Mouse (Mus musculus) heart, embryonic 13.5 days (tissue): ENCODE measurements at regions not wholly inside any gene's neighbourhood (a gene's known extent, or its start where the extent isn't known, plus 50 kb on each side); places are given as distances from the start of the nearest gene placed in this dataset.

Source experiments
- ATAC-seq: fragments of 200-750 bp; cut with Nextera tagmentation; 2 replicates; pipeline ENCODE4 v1.8.0; 2017; ENCODE audit warnings: moderate TSS enrichment; ENCODE audit not compliant: insufficient number of reproducible peaks, low FRiP score, low TSS enrichment; ENCODE audit errors: extremely low read depth
- H3K27ac ChIP-seq: fragments of 300-500 bp; sonication (generic); replicated peaks from 2 replicates; pipeline ENCODE4 v1.5.1; 2015; ENCODE audit warnings: moderate library complexity, mild to moderate bottlenecking, inconsistent platforms
- H3K27me3 ChIP-seq: fragments of 300-500 bp; sonication (generic); replicated peaks from 2 replicates; pipeline ENCODE4 v1.6.1; 2015; ENCODE audit warnings: mild to moderate bottlenecking, inconsistent platforms
- H3K36me3 ChIP-seq: fragments of 300-500 bp; sonication (generic); 2 replicates; pipeline ENCODE4 v1.6.1; 2015; ENCODE audit warnings: mild to moderate bottlenecking, inconsistent platforms
- H3K4me1 ChIP-seq: fragments of 300-500 bp; sonication (generic); 2 replicates; pipeline ENCODE4 v1.6.1; 2015; ENCODE audit warnings: inconsistent platforms
- H3K4me2 ChIP-seq: fragments of 300-500 bp; sonication (generic); 2 replicates; pipeline ENCODE4 v1.6.1; 2015; ENCODE audit warnings: inconsistent platforms, mild to moderate bottlenecking, moderate library complexity
- H3K4me3 ChIP-seq: fragments of 300-500 bp; sonication (generic); 2 replicates; pipeline ENCODE4 v1.5.1; 2015; ENCODE audit warnings: moderate library complexity, mild to moderate bottlenecking, inconsistent platforms
- H3K9ac ChIP-seq: fragments of 300-500 bp; sonication (generic); 2 replicates; pipeline ENCODE4 v1.6.1; 2015; ENCODE audit warnings: inconsistent platforms, mild to moderate bottlenecking, moderate library complexity
- H3K9me3 ChIP-seq: fragments of 300-500 bp; sonication (generic); 2 replicates; pipeline ENCODE4 v1.6.1; 2016; ENCODE audit warnings: inconsistent platforms
- WGBS: fragments of 180-500 bp; shearing (Covaris S2); methylation state at CpG from one replicate; pipeline ENCODE4 v1.1.7; 2015; ENCODE audit warnings: mixed read lengths; 5-methylcytosine and 5-hydroxymethylcytosine counted together

GRCm38 (mm10) chr2:169233151-169234123 is 278.1 kb upstream of the Zfp64 start:
- no peak for ATAC-seq

DNA sequence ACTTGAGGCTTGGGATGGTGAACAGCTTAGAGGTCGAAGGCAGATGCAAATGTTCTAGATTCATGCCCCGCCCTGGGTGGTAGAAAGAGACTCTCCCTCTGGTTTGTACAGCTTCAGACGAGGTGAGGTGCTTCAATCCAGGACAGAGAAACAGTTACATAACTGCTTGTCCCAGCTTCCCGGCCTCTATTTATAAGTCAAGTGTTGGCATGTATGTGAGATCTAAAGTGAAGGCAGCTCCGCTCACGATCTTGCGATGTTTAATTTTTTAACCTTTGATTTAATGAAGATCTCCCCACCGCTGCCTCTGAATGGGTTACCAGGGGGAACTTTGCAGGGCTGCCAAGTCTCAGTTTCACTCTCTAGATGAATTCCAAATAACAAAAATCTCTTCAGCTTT is 266.9 kb upstream of the Zfp64 start:
- Histone ChIP-seq H3K9ac (no peak overlapping the region), H3K4me1 (no peaks in the 10 kb centered on the region), H3K4me3 (no peak overlapping the region), H3K36me3 (no peaks in the 10 kb centered on the region), H3K27me3 (no peaks in the 10 kb centered on the region), H3K4me2 (no peak overlapping the region), H3K9me3 (no peaks in the 10 kb centered on the region), H3K27ac (no peak overlapping the region)
- no peak for ATAC-seq
- WGBS = 74% methylated on average over 8 of the region's 8 CpGs

More at GRCm38 (mm10) chr2:169233151-169234123, 278.1 kb upstream of the Zfp64 start:
- H3K9me3 ChIP-seq = peaks cover 3% of the 10 kb centered on the region; the same call in 1 of the 2 replicates
- WGBS = 75% methylated on average over 14 of the region's 14 CpGs
- no peak overlapping the region for H3K27ac ChIP-seq
- no peak overlapping the region for H3K9ac ChIP-seq
- no peaks in the 10 kb centered on the region for H3K4me1 ChIP-seq
- H3K4me3 ChIP-seq = no peak overlapping the region
- no peaks in the 10 kb centered on the region for H3K36me3 ChIP-seq
- H3K27me3 ChIP-seq = no peaks in the 10 kb centered on the region
- H3K4me2 ChIP-seq = no peak overlapping the region

DNA sequence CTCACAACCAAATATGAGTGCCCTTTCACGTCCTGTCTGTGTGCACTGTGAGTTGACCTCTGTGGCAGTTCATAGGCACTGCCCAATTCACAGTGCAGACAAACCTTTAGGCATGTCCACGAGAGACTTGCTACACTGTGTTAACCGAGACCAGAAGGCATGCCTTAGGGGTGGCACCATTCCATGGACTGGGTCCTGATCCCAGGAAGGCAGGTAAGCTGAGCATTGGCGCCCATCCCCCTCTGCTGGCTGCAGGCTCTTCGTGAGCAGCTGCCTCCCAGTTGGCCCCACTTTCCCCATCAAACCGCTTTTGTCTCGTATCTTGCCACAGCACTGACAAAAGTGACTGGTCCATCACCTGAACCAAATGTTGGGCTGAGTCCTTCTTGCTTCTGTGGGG is 265.8 kb upstream of the Zfp64 start:
- peaks cover 5% of the 10 kb centered on the region for H3K9me3 ChIP-seq
- H3K9ac ChIP-seq = no peak overlapping the region
- no peak for ATAC-seq
- no peak overlapping the region for H3K27ac ChIP-seq
- H3K36me3 ChIP-seq = no peaks in the 10 kb centered on the region
- WGBS = 62% methylated on average over 7 of the region's 7 CpGs
- H3K4me3 ChIP-seq = no peak overlapping the region
- no peak overlapping the region for H3K4me2 ChIP-seq
- no peaks in the 10 kb centered on the region for H3K27me3 ChIP-seq
- H3K4me1 ChIP-seq = no peaks in the 10 kb centered on the region

GRCm38 (mm10) chr2:169215546-169216043 is 260.2 kb upstream of the Zfp64 start:
- H3K36me3 ChIP-seq = no peaks in the 10 kb centered on the region
- no peak overlapping the region for H3K9ac ChIP-seq
- H3K4me3 ChIP-seq = no peak overlapping the region
- peaks cover 20% of the 10 kb centered on the region for H3K4me1 ChIP-seq
- 81% methylated on average over 18 of the region's 18 CpGs for WGBS
- no peak overlapping the region for H3K27ac ChIP-seq
- H3K27me3 ChIP-seq = no peaks in the 10 kb centered on the region
- no peak overlapping the region for H3K4me2 ChIP-seq
- ATAC-seq = no peak
- peaks cover 5% of the 10 kb centered on the region for H3K9me3 ChIP-seq

GRCm38 (mm10) chr2:169214396-169214795 is 259.0 kb upstream of the Zfp64 start:
- 67% methylated on average over 1 of the region's 1 CpGs for WGBS
- Histone ChIP-seq H3K9ac (no peak overlapping the region), H3K4me2 (no peak overlapping the region), H3K9me3 (peaks cover 10% of the 10 kb centered on the region), H3K4me3 (no peak overlapping the region), H3K4me1 (peaks cover 20% of the 10 kb centered on the region), H3K27me3 (no peaks in the 10 kb centered on the region), H3K27ac (no peak overlapping the region), H3K36me3 (no peaks in the 10 kb centered on the region)
- ATAC-seq = no peak

- peak overlapping the region; percentile 37; the same call in 1 of the 2 replicates for H3K27ac ChIP-seq
- no peak overlapping the region for H3K4me3 ChIP-seq
- 21% methylated on average over 10 of the region's 10 CpGs for WGBS
- peaks cover 20% of the 10 kb centered on the region for H3K4me1 ChIP-seq
- H3K4me2 ChIP-seq = peak overlapping the region; percentile 39
- ATAC-seq = no peak
- H3K9ac ChIP-seq = no peak overlapping the region
- peaks cover 14% of the 10 kb centered on the region for H3K9me3 ChIP-seq
- no peaks in the 10 kb centered on the region for H3K27me3 ChIP-seq
- no peaks in the 10 kb centered on the region for H3K36me3 ChIP-seq
Measured at GRCm38 (mm10) chr2:169213314-169213713, 257.9 kb upstream of the Zfp64 start.

- peak overlapping the region; percentile 37 for H3K27ac ChIP-seq
- H3K4me2 ChIP-seq = no peak overlapping the region; the same call in 1 of the 2 replicates
- H3K36me3 ChIP-seq = no peaks in the 10 kb centered on the region
- H3K27me3 ChIP-seq = no peaks in the 10 kb centered on the region
- peaks cover 20% of the 10 kb centered on the region for H3K4me1 ChIP-seq
- no peak overlapping the region for H3K9ac ChIP-seq
- ATAC-seq = no peak
- 42% methylated on average over 3 of the region's 3 CpGs for WGBS
- peaks cover 16% of the 10 kb centered on the region for H3K9me3 ChIP-seq
- no peak overlapping the region for H3K4me3 ChIP-seq
Measured at GRCm38 (mm10) chr2:169212676-169213257, 257.4 kb upstream of the Zfp64 start.

GRCm38 (mm10) chr2:169204254-169204752 is 248.9 kb upstream of the Zfp64 start:
- peak; percentile 63; the same call in 1 of the 2 replicates for ATAC-seq

DNA sequence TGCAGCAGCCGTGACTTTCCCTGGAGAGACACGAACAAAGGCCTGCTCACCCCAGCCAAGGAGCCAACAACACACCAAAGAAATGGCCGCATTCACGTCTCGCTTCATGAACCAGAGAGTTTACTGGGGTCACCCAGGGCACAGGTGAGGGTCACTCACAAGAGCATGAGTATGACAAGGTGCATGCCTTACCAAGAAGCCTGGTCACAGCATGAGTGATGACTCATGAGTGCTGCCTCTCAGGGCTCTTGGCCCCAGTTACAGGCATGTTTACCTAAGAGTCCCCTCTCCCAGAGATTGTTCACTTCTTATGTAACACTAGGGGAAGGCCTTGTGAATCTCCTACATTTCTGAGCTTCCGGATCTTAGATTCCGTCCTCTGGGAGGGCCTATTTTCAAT is 236.6 kb upstream of the Zfp64 start:
- no peak overlapping the region for H3K27ac ChIP-seq
- no peaks in the 10 kb centered on the region for H3K27me3 ChIP-seq
- H3K4me2 ChIP-seq = no peak overlapping the region
- WGBS = 82% methylated on average over 7 of the region's 7 CpGs
- H3K9me3 ChIP-seq = no peaks in the 10 kb centered on the region
- no peak overlapping the region for H3K4me3 ChIP-seq
- ATAC-seq = no peak
- H3K36me3 ChIP-seq = no peaks in the 10 kb centered on the region
- no peak overlapping the region for H3K9ac ChIP-seq
- H3K4me1 ChIP-seq = no peaks in the 10 kb centered on the region

More at GRCm38 (mm10) chr2:169204254-169204752, 248.9 kb upstream of the Zfp64 start:
- Histone ChIP-seq H3K4me2 (peak overlapping the region; percentile 64), H3K9me3 (0 out of 2 replicates have a peak, but pooled peaks cover 6% of the 10 kb centered on the region), H3K4me3 (peak overlapping the region; percentile 30; the same call in 1 of the 2 replicates), H3K27me3 (no peaks in the 10 kb centered on the region), H3K9ac (peak overlapping the region; percentile 33; the same call in 1 of the 2 replicates), H3K27ac (peak overlapping the region; percentile 28; the same call in 1 of the 2 replicates), H3K36me3 (no peaks in the 10 kb centered on the region), H3K4me1 (peaks cover 23% of the 10 kb centered on the region)
- WGBS = 15% methylated on average over 19 of the region's 19 CpGs

GRCm38 (mm10) chr2:169191465-169191864 is 236.1 kb upstream of the Zfp64 start:
- no peaks in the 10 kb centered on the region for H3K36me3 ChIP-seq
- no peak overlapping the region for H3K27ac ChIP-seq
- no peak for ATAC-seq
- H3K4me3 ChIP-seq = no peak overlapping the region
- no peak overlapping the region for H3K4me2 ChIP-seq
- no peaks in the 10 kb centered on the region for H3K27me3 ChIP-seq
- no peaks in the 10 kb centered on the region for H3K4me1 ChIP-seq
- H3K9ac ChIP-seq = no peak overlapping the region
- 63% methylated on average over 10 of the region's 10 CpGs for WGBS
- H3K9me3 ChIP-seq = no peaks in the 10 kb centered on the region

GRCm38 (mm10) chr2:169177565-169177964 is 222.2 kb upstream of the Zfp64 start:
- H3K27ac ChIP-seq = no peak overlapping the region
- H3K36me3 ChIP-seq = no peaks in the 10 kb centered on the region
- H3K9me3 ChIP-seq = no peaks in the 10 kb centered on the region
- H3K9ac ChIP-seq = no peak overlapping the region
- H3K4me3 ChIP-seq = no peak overlapping the region
- no peak overlapping the region for H3K4me2 ChIP-seq
- 79% methylated on average over 3 of the region's 3 CpGs for WGBS
- ATAC-seq = no peak
- H3K27me3 ChIP-seq = peaks cover 2% of the 10 kb centered on the region
- no peaks in the 10 kb centered on the region for H3K4me1 ChIP-seq
